Mouse (Mus musculus) stomach, embryonic 14.5 days (tissue): ENCODE data around the gene Cd46. TPM values are rescaled to one million over a fixed set of nuclear protein-coding genes. Genes with fewer than 3 reads are reported as not detected.

ENCODE experiments used
- ATAC-seq: fragments of 200-750 bp; cut with Nextera tagmentation; 2 replicates; pipeline ENCODE4 v1.8.0; 2017; ENCODE audit warnings: low read depth, moderate TSS enrichment; ENCODE audit not compliant: insufficient number of reproducible peaks, insufficient read depth, low FRiP score
- H3K27ac ChIP-seq: fragments of 300-500 bp; sonication (generic); 2 replicates; pipeline ENCODE4 v1.5.1; 2014; ENCODE audit warnings: mild to moderate bottlenecking, low read length, moderate library complexity, mixed read lengths
- H3K27me3 ChIP-seq: fragments of 300-500 bp; sonication (generic); 2 replicates; pipeline ENCODE4 v1.6.1; 2014; ENCODE audit warnings: low read length, control low read depth, mixed read lengths; ENCODE audit not compliant: control insufficient read depth, insufficient read depth
- H3K36me3 ChIP-seq: fragments of 300-500 bp; sonication (generic); 2 replicates; pipeline ENCODE4 v1.6.1; 2014; ENCODE audit warnings: mild to moderate bottlenecking, control low read depth, low read length, moderate library complexity, mixed read lengths; ENCODE audit not compliant: control insufficient read depth, insufficient read depth
- H3K4me1 ChIP-seq: fragments of 300-500 bp; sonication (generic); 2 replicates; pipeline ENCODE4 v1.6.1; 2014; ENCODE audit warnings: low read length, control low read depth, mixed read lengths; ENCODE audit not compliant: control insufficient read depth, insufficient read depth
- H3K4me2 ChIP-seq: fragments of 300-500 bp; sonication (generic); replicated peaks from 2 replicates; pipeline ENCODE4 v1.6.1; 2014; ENCODE audit warnings: low read depth, low read length, control low read depth
- H3K4me3 ChIP-seq: fragments of 300-500 bp; sonication (generic); 2 replicates; pipeline ENCODE4 v1.5.1; 2014; ENCODE audit warnings: low read depth, low read length, control low read depth
- H3K9ac ChIP-seq: fragments of 300-500 bp; sonication (generic); replicated peaks from 2 replicates; pipeline ENCODE4 v1.6.1; 2014; ENCODE audit warnings: low read depth, mild to moderate bottlenecking, control low read depth, low read length, moderate library complexity, mixed read lengths
- H3K9me3 ChIP-seq: fragments of 300-500 bp; sonication (generic); 2 replicates; pipeline ENCODE4 v1.6.1; 2016; ENCODE audit warnings: low read depth, low read length, control low read depth; ENCODE audit not compliant: control insufficient read depth
- WGBS: fragments of 180-500 bp; shearing (Covaris S2); extraction: QIAGEN DNeasy Blood & Tissue Kit; methylation state at CpG from one replicate; pipeline ENCODE4 v1.1.7; 2014; 5-methylcytosine and 5-hydroxymethylcytosine counted together
- polyA plus RNA-seq: library from polyadenylated mRNA; unstranded; fragments of >200 nt; fragmentation: Nextera tagmentation; extraction: Ambion mirVana; gene quantifications from 2 replicates; pipeline ENCODE4 v1.2.1, GENCODE M21; 2014

Gene Cd46
- polyA plus RNA-seq, 1 experiment from 2014 or later, result 1.9 TPM

- no peak overlapping the region for H3K9ac ChIP-seq
Measured at GRCm38 (mm10) chr1:195016811-195017501, 75.1 kb downstream of the Cd46 start.

GRCm38 (mm10) chr1:195015281-195015680 is 76.8 kb downstream of the Cd46 start:
- WGBS, result 94% methylated on average over 1 of the region's 1 CpGs
- no peak overlapping the region for H3K4me2 ChIP-seq
- no peaks in the 10 kb centered on the region for H3K27me3 ChIP-seq
- no peak overlapping the region for H3K4me3 ChIP-seq
- H3K27ac ChIP-seq, result no peak overlapping the region
- no peaks in the 10 kb centered on the region for H3K9me3 ChIP-seq
- H3K9ac ChIP-seq, result no peak overlapping the region
- no peaks in the 10 kb centered on the region for H3K36me3 ChIP-seq
- ATAC-seq, result no peak
- H3K4me1 ChIP-seq, result no peaks in the 10 kb centered on the region

More at GRCm38 (mm10) chr1:195016811-195017501, 75.1 kb downstream of the Cd46 start:
- no peak overlapping the region for H3K4me3 ChIP-seq
- 55% methylated on average over 11 of the region's 11 CpGs for WGBS
- H3K27ac ChIP-seq, result no peak overlapping the region
- peak; percentile 54 for ATAC-seq
- H3K9me3 ChIP-seq, result no peaks in the 10 kb centered on the region
- H3K36me3 ChIP-seq, result no peaks in the 10 kb centered on the region
- no peaks in the 10 kb centered on the region for H3K27me3 ChIP-seq
- H3K4me1 ChIP-seq, result no peaks in the 10 kb centered on the region
- peak overlapping the region; percentile 18 for H3K4me2 ChIP-seq

- H3K9me3 ChIP-seq, result no peaks in the 10 kb centered on the region
- H3K27ac ChIP-seq, result no peak overlapping the region
- ATAC-seq, result no peak
- no peaks in the 10 kb centered on the region for H3K36me3 ChIP-seq
- no peak overlapping the region for H3K4me2 ChIP-seq
- no peak overlapping the region for H3K4me3 ChIP-seq
- no peaks in the 10 kb centered on the region for H3K27me3 ChIP-seq
- no peaks in the 10 kb centered on the region for H3K4me1 ChIP-seq
- H3K9ac ChIP-seq, result no peak overlapping the region
- 64% methylated on average over 3 of the region's 3 CpGs for WGBS
Measured at GRCm38 (mm10) chr1:195014201-195014885, 77.7 kb downstream of the Cd46 start.

GRCm38 (mm10) chr1:195012531-195012930 is 79.5 kb downstream of the Cd46 start:
- Histone ChIP-seq H3K9ac (no peak overlapping the region), H3K9me3 (no peaks in the 10 kb centered on the region), H3K4me2 (no peak overlapping the region), H3K27ac (no peak overlapping the region), H3K36me3 (no peaks in the 10 kb centered on the region), H3K4me1 (no peaks in the 10 kb centered on the region), H3K4me3 (no peak overlapping the region), H3K27me3 (no peaks in the 10 kb centered on the region)
- no peak for ATAC-seq
- 77% methylated on average over 2 of the region's 2 CpGs for WGBS

- no peak for ATAC-seq
- Histone ChIP-seq H3K4me2 (no peak overlapping the region), H3K9ac (no peak overlapping the region), H3K4me3 (no peak overlapping the region), H3K36me3 (no peaks in the 10 kb centered on the region), H3K27ac (no peak overlapping the region), H3K27me3 (no peaks in the 10 kb centered on the region), H3K9me3 (no peaks in the 10 kb centered on the region), H3K4me1 (no peaks in the 10 kb centered on the region)
Measured at GRCm38 (mm10) chr1:195006267-195006666, 85.8 kb downstream of the Cd46 start.

GRCm38 (mm10) chr1:195004194-195004593 is 87.9 kb downstream of the Cd46 start:
- WGBS, result 68% methylated on average over 1 of the region's 1 CpGs
- H3K27me3 ChIP-seq, result no peaks in the 10 kb centered on the region
- no peak overlapping the region for H3K4me2 ChIP-seq
- H3K9ac ChIP-seq, result no peak overlapping the region
- no peak for ATAC-seq
- no peaks in the 10 kb centered on the region for H3K36me3 ChIP-seq
- no peak overlapping the region for H3K27ac ChIP-seq
- no peak overlapping the region for H3K4me3 ChIP-seq
- no peaks in the 10 kb centered on the region for H3K9me3 ChIP-seq
- no peaks in the 10 kb centered on the region for H3K4me1 ChIP-seq

- H3K27me3 ChIP-seq, result no peaks in the 10 kb centered on the region
- no peak overlapping the region for H3K27ac ChIP-seq
- 85% methylated on average over 4 of the region's 4 CpGs for WGBS
- no peaks in the 10 kb centered on the region for H3K36me3 ChIP-seq
- no peak overlapping the region for H3K4me3 ChIP-seq
- no peak overlapping the region for H3K4me2 ChIP-seq
- no peak for ATAC-seq
- H3K9me3 ChIP-seq, result no peaks in the 10 kb centered on the region
- no peak overlapping the region for H3K9ac ChIP-seq
- H3K4me1 ChIP-seq, result no peaks in the 10 kb centered on the region
Measured at GRCm38 (mm10) chr1:195003328-195003727, 88.7 kb downstream of the Cd46 start.

GRCm38 (mm10) chr1:194998396-194998795 is 93.7 kb downstream of the Cd46 start:
- Histone ChIP-seq H3K4me3 (no peak overlapping the region), H3K36me3 (no peaks in the 10 kb centered on the region), H3K27ac (no peak overlapping the region), H3K4me1 (no peaks in the 10 kb centered on the region), H3K9me3 (no peaks in the 10 kb centered on the region), H3K9ac (no peak overlapping the region), H3K27me3 (no peaks in the 10 kb centered on the region), H3K4me2 (no peak overlapping the region)
- 93% methylated on average over 1 of the region's 1 CpGs for WGBS
- no peak for ATAC-seq
